Mouse (Mus musculus): ENCODE measurements around the gene Aldh1l1. TPM values are rescaled to one million over a fixed set of nuclear protein-coding genes. Genes with fewer than 3 reads are reported as not detected.

Gene Aldh1l1
- total and polyA plus RNA-seq, 3 experiments: 0.04 to 0.14 TPM; not detected in 1

DNA sequence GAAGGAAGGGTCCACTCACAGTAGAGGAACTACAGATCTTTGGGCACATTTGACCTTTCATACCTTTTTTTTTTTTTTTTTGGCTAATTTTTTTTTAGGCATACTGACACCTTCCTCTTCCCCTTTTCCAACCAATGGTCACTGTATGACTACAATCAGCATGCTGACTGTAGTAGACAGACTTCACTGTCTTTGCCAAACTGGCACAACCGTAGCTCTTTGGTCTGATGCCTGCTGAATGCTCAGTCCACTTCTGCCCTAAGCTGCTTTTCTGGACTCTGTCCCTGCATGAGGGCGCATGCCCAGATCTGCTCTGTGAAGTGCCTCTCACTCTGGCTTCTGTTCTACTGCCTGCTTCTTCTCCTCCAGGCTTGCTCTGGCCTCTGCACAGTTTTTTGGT lies 111.4 kb downstream of the Aldh1l1 start:
- H3K36me3 ChIP-seq (ENCODE audit: control insufficient read depth in 1 of 2, insufficient read depth in 2 of 2, low read length in 2 of 2): no peaks in the 10 kb centered on the region
- H3K27me3 ChIP-seq (ENCODE audit: control insufficient read depth in 1 of 2, insufficient read depth in 2 of 2, low read length in 2 of 2): peaks cover 1 to 4% of the 10 kb centered on the region in 2 experiments; a peak in 3 of 4 replicates

DNA sequence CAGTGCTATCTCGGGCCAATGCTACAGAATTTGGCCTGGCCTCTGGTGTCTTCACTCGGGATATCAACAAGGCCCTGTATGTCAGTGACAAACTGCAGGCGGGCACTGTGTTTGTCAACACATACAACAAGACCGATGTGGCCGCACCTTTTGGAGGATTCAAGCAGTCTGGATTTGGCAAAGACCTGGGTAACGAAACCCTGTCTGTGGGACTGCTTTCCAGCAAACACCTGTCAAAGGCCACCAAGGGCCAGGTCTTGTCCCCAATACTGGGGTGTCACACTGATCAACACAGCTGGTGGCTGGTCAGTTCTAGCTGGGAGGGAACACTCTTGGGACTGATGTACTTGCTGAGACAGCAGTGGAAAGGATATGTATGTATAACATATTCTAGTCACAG lies 112.0 kb downstream of the Aldh1l1 start:
- DNase-seq (ENCODE audit: low read depth, low spot score): no peak
- no peak overlapping the region for H3K9ac ChIP-seq (ENCODE audit: control insufficient read depth, low read depth, low read length, poor library complexity, severe bottlenecking)
- peaks cover 0 to 2% of the 10 kb centered on the region in 2 experiments; a peak in 2 of 4 replicates for H3K27me3 ChIP-seq (ENCODE audit: control insufficient read depth in 1 of 2, insufficient read depth in 2 of 2, low read length in 2 of 2)
- H3K79me2 ChIP-seq (ENCODE audit: control insufficient read depth, insufficient read depth, low read length, poor library complexity): no peaks in the 10 kb centered on the region
- no peak overlapping the region for H3K4me3 ChIP-seq (ENCODE audit: control insufficient read depth in 1 of 2, insufficient read depth in 1 of 2, low read depth in 2 of 2, low read length in 2 of 2)
- no peaks in the 10 kb centered on the region for H3K9me3 ChIP-seq (replicated peaks; ENCODE audit: insufficient read depth, low read length)
- TF ChIP-seq UBTF (IDR thresholded peaks at IDR 0.05; ENCODE audit: borderline replicate concordance, insufficient read depth, low read depth, low read length): no peak
- no peak for TF ChIP-seq MAFK (IDR thresholded peaks at IDR 0.05; ENCODE audit: borderline replicate concordance, low read depth, low read length)
- no peak for TF ChIP-seq JUND (IDR thresholded peaks at IDR 0.05; ENCODE audit: low read depth, low read length)
- no peak for TF ChIP-seq USF1 (IDR thresholded peaks at IDR 0.05; ENCODE audit: low read depth, low read length)
- no peak for TF ChIP-seq ELF1 (IDR thresholded peaks at IDR 0.05; ENCODE audit: low read depth, low read length)
- TF ChIP-seq RCOR1 (IDR thresholded peaks at IDR 0.05; ENCODE audit: low read depth, low read length): no peak
- TF ChIP-seq MYB (IDR thresholded peaks at IDR 0.05; ENCODE audit: low read depth, low read length): no peak
- TF ChIP-seq SIN3A (IDR thresholded peaks at IDR 0.05; ENCODE audit: low read length): no peak
- no peak for TF ChIP-seq NRF1 (IDR thresholded peaks at IDR 0.05; ENCODE audit: insufficient read depth, low read depth, low read length, poor library complexity, severe bottlenecking)
- no peak for TF ChIP-seq CTCF (IDR thresholded peaks at IDR 0.05 in 2 of 3, conservative IDR thresholded peaks at IDR 0.05 in 1 of 3; ENCODE audit: control insufficient read depth in 1 of 3, insufficient read depth in 1 of 3, low read depth in 2 of 3, low read length in 3 of 3, poor library complexity in 1 of 3, severe bottlenecking in 1 of 3)
- no peak for TF ChIP-seq MXI1 (IDR thresholded peaks at IDR 0.05; ENCODE audit: low read depth, low read length)
- TF ChIP-seq TAL1 (IDR thresholded peaks at IDR 0.05; ENCODE audit: low read length): no peak
- TF ChIP-seq ETS1 (IDR thresholded peaks at IDR 0.05; ENCODE audit: low read depth, low read length): no peak
- H3K27ac ChIP-seq (ENCODE audit: control insufficient read depth, low read depth, low read length): no peak overlapping the region
- H3K36me3 ChIP-seq (ENCODE audit: control insufficient read depth in 1 of 2, insufficient read depth in 2 of 2, low read length in 2 of 2): no peaks in the 10 kb centered on the region
- no peaks in the 10 kb centered on the region for H3K4me1 ChIP-seq (ENCODE audit: control insufficient read depth in 1 of 2, insufficient read depth in 2 of 2, low read length in 2 of 2)

More for the DNA sequence above, 111.4 kb downstream of the Aldh1l1 start:
- DNase-seq (ENCODE audit: low read depth, low spot score): no peak
- H3K9ac ChIP-seq (ENCODE audit: control insufficient read depth, low read depth, low read length, poor library complexity, severe bottlenecking): no peak overlapping the region
- no peaks in the 10 kb centered on the region for H3K4me1 ChIP-seq (ENCODE audit: control insufficient read depth in 1 of 2, insufficient read depth in 2 of 2, low read length in 2 of 2)
- H3K79me2 ChIP-seq (ENCODE audit: control insufficient read depth, insufficient read depth, low read length, poor library complexity): no peaks in the 10 kb centered on the region
- peak; percentile 69 for TF ChIP-seq ZNF384 (IDR thresholded peaks at IDR 0.05; ENCODE audit: low read depth, low read length)
- TF ChIP-seq CTCF (IDR thresholded peaks at IDR 0.05 in 2 of 3, conservative IDR thresholded peaks at IDR 0.05 in 1 of 3; ENCODE audit: control insufficient read depth in 1 of 3, insufficient read depth in 1 of 3, low read depth in 2 of 3, low read length in 3 of 3, poor library complexity in 1 of 3, severe bottlenecking in 1 of 3): no peak
- no peak overlapping the region for H3K4me3 ChIP-seq (ENCODE audit: control insufficient read depth in 1 of 2, insufficient read depth in 1 of 2, low read depth in 2 of 2, low read length in 2 of 2)
- H3K27ac ChIP-seq (ENCODE audit: control insufficient read depth, low read depth, low read length): no peak overlapping the region
- H3K9me3 ChIP-seq (replicated peaks; ENCODE audit: insufficient read depth, low read length): no peaks in the 10 kb centered on the region

DNA sequence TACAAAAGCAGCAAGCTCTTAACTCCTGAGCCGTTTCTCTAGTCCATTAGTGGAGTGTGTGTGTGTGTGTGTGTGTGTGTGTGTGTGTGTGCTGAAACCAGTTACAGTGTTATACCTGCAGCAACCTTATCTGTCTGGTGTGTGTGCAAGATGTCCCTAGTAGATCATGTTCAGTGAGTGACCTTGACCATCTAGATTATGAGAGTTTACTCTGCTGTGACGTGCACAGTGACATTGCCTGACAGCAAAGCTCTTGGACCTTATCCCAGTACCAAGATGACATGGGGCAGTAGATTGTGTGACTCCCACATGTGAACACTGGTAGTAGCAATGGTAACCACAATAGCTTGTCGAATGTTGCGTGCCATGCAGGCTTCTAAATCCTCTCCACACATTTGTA lies 114.1 kb downstream of the Aldh1l1 start:
- Histone ChIP-seq H3K9ac (ENCODE audit: control insufficient read depth, low read depth, low read length, poor library complexity, severe bottlenecking) (no peak overlapping the region), H3K27me3 (ENCODE audit: control insufficient read depth in 1 of 2, insufficient read depth in 2 of 2, low read length in 2 of 2) (no peaks in the 10 kb centered on the region), H3K9me3 (replicated peaks; ENCODE audit: insufficient read depth, low read length) (no peaks in the 10 kb centered on the region), H3K4me1 (ENCODE audit: control insufficient read depth in 1 of 2, insufficient read depth in 2 of 2, low read length in 2 of 2) (peaks cover 3 to 6% of the 10 kb centered on the region in 2 experiments), H3K27ac (ENCODE audit: control insufficient read depth, low read depth, low read length) (no peak overlapping the region), H3K36me3 (ENCODE audit: control insufficient read depth in 1 of 2, insufficient read depth in 2 of 2, low read length in 2 of 2) (peaks cover 0 to 4% of the 10 kb centered on the region in 2 experiments; a peak in 1 of 4 replicates), H3K4me3 (ENCODE audit: control insufficient read depth in 1 of 2, insufficient read depth in 1 of 2, low read depth in 2 of 2, low read length in 2 of 2) (no peak overlapping the region), H3K79me2 (ENCODE audit: control insufficient read depth, insufficient read depth, low read length, poor library complexity) (no peaks in the 10 kb centered on the region; the same call in 1 of the 2 replicates)
- DNase-seq (ENCODE audit: low read depth, low spot score): no peak
- TF ChIP-seq MXI1 (IDR thresholded peaks at IDR 0.05; ENCODE audit: low read depth, low read length) (no peak), NRF1 (IDR thresholded peaks at IDR 0.05; ENCODE audit: insufficient read depth, low read depth, low read length, poor library complexity, severe bottlenecking) (no peak), MAFK (IDR thresholded peaks at IDR 0.05; ENCODE audit: borderline replicate concordance, low read depth, low read length) (no peak), POLR2AphosphoS2 (IDR thresholded peaks at IDR 0.05; ENCODE audit: low read length) (no peak), E2F4 (IDR thresholded peaks at IDR 0.05; ENCODE audit: borderline replicate concordance, low read depth, low read length) (no peak), GATA1 (IDR thresholded peaks at IDR 0.05; ENCODE audit: low read depth, low read length) (no peak), SMC3 (IDR thresholded peaks at IDR 0.05; ENCODE audit: low read depth, low read length) (no peak), TCF12 (IDR thresholded peaks at IDR 0.05; ENCODE audit: low read depth, low read length) (no peak), NELFE (IDR thresholded peaks at IDR 0.05; ENCODE audit: low read depth, low read length) (no peak), POLR2AphosphoS5 (IDR thresholded peaks at IDR 0.05; ENCODE audit: borderline replicate concordance, low read depth, low read length) (no peak), MAZ (IDR thresholded peaks at IDR 0.05; ENCODE audit: low read depth, low read length) (no peak), ZMIZ1 (IDR thresholded peaks at IDR 0.05; ENCODE audit: low read depth, low read length) (no peak), ETS1 (IDR thresholded peaks at IDR 0.05; ENCODE audit: low read depth, low read length) (no peak)
